Mouse (Mus musculus) heart, postnatal 0 days (tissue): ENCODE results near the gene Mrpl20. TPM values are rescaled to one million over a fixed set of nuclear protein-coding genes. Genes with fewer than 3 reads are reported as not detected.

Source experiments
- ATAC-seq: fragments of 200-750 bp; cut with Nextera tagmentation; 2 replicates; pipeline ENCODE4 v1.8.0; 2017; ENCODE audit warnings: low read depth, moderate number of reproducible peaks, moderate library complexity; ENCODE audit not compliant: insufficient read depth
- DNase-seq: peaks from one replicate; pipeline ENCODE4 v3.0.0-alpha.2; 2016; ENCODE audit warnings: low spot score
- H3K27ac ChIP-seq: fragments of 300-500 bp; sonication (generic); 2 replicates; pipeline ENCODE4 v1.5.1; 2014; ENCODE audit warnings: low read depth, mild to moderate bottlenecking
- H3K27me3 ChIP-seq: fragments of 300-500 bp; sonication (generic); 2 replicates; pipeline ENCODE4 v1.6.1; 2014; ENCODE audit warnings: low read length, mixed read lengths; ENCODE audit not compliant: control insufficient read depth, insufficient read depth
- H3K36me3 ChIP-seq: fragments of 300-500 bp; sonication (generic); replicated peaks from 2 replicates; pipeline ENCODE4 v1.6.1; 2014; ENCODE audit warnings: low read length, mixed read lengths; ENCODE audit not compliant: control insufficient read depth, insufficient read depth
- H3K4me1 ChIP-seq: fragments of 300-500 bp; sonication (generic); 2 replicates; pipeline ENCODE4 v1.6.1; 2014; ENCODE audit warnings: antibody characterized with exemption; ENCODE audit not compliant: control insufficient read depth, insufficient read depth
- H3K4me2 ChIP-seq: fragments of 300-500 bp; sonication (generic); 2 replicates; pipeline ENCODE4 v1.6.1; 2014; ENCODE audit warnings: low read depth, mild to moderate bottlenecking, low read length, moderate library complexity
- H3K4me3 ChIP-seq: fragments of 300-500 bp; sonication (generic); 2 replicates; pipeline ENCODE4 v1.5.1; 2014; ENCODE audit warnings: low read depth, low read length
- H3K9ac ChIP-seq: fragments of 300-500 bp; sonication (generic); replicated peaks from 2 replicates; pipeline ENCODE4 v1.6.1; 2014; ENCODE audit warnings: low read depth, low read length, mixed read lengths
- H3K9me3 ChIP-seq: fragments of 300-500 bp; sonication (generic); replicated peaks from 2 replicates; pipeline ENCODE4 v1.6.1; 2016; ENCODE audit warnings: low read length; ENCODE audit not compliant: control insufficient read depth
- CTCF ChIP-seq: IDR thresholded peaks from 2 replicates; pipeline ENCODE4 v1.5.1; 2016; ENCODE audit warnings: antibody characterized with exemption, control low read depth, low read depth
- EP300 ChIP-seq: IDR thresholded peaks from 2 replicates; pipeline ENCODE4 v1.6.1; 2016; ENCODE audit warnings: antibody characterized with exemption, low read depth
- WGBS: fragments of 180-500 bp; shearing (Covaris S2); extraction: QIAGEN DNeasy Blood & Tissue Kit; methylation state at CpG from one replicate; pipeline ENCODE4 v1.1.7; 2014; 5-methylcytosine and 5-hydroxymethylcytosine counted together
- microRNA-seq: library from miRNA; unstranded; fragments of <30 nt; microRNA quantifications from one replicate; pipeline ENCODE4, GENCODE M21; 2016
- polyA plus RNA-seq: library from polyadenylated mRNA; unstranded; fragments of >200 nt; fragmentation: Nextera tagmentation; extraction: Ambion mirVana; gene quantifications from 2 replicates; pipeline ENCODE4 v1.2.1, GENCODE M21; 2015
- total RNA-seq: library from RNA; depleted of rRNA; stranded (reverse); fragments of >200 nt; gene quantifications from 2 replicates; pipeline ENCODE4 v1.2.3, GENCODE M21; 2014; ENCODE audit warnings: low replicate concordance; rRNA removed

The Mrpl20 gene
- total and polyA plus RNA-seq, 2 experiments from 2014 or later: 91.4 to 207 TPM

- Histone ChIP-seq H3K36me3 (peaks cover 45% of the 10 kb centered on the region), H3K27me3 (no peaks in the 10 kb centered on the region), H3K4me2 (no peak overlapping the region), H3K4me3 (no peak overlapping the region), H3K9ac (no peak overlapping the region), H3K9me3 (no peaks in the 10 kb centered on the region), H3K4me1 (no peaks in the 10 kb centered on the region), H3K27ac (no peak overlapping the region)
- peak; percentile 58 for ATAC-seq
- TF ChIP-seq CTCF: no peak
- TF ChIP-seq EP300: peak; percentile 25; the same call in 1 of the 2 replicates
- peak; percentile 60 for DNase-seq
- WGBS: 19% methylated on average over 13 of the region's 13 CpGs
These were observed 56.6 kb downstream of the Mrpl20 start for GRCm38 (mm10) chr4:155859318-155859717.

Small RNA genes within 50 kb of the gene (microRNA-seq; reads per million reads assigned to microRNA genes)
- gene Gm27743: not detected

Other genes starting within 250 kb of the Mrpl20 start
- 48.0 and 52.7 TPM in 2 replicates for gene Nadk, start 240.5 kb upstream of the Mrpl20 start, total RNA-seq
- 36.0 and 37.4 TPM in 2 replicates for gene Nadk, start 240.5 kb upstream of the Mrpl20 start, polyA plus RNA-seq
- 11.8 and 14.4 TPM in 2 replicates for gene Slc35e2, start 201.5 kb upstream of the Mrpl20 start, total RNA-seq
- gene Slc35e2, start 201.5 kb upstream of the Mrpl20 start, polyA plus RNA-seq: 3.6 and 4.4 TPM in 2 replicates
- gene Cdk11b, start 178.0 kb upstream of the Mrpl20 start, total RNA-seq: 8.7 and 15.3 TPM in 2 replicates
- gene Cdk11b, start 178.0 kb upstream of the Mrpl20 start, polyA plus RNA-seq: 36.8 TPM in 2 replicates
- not detected in 2 replicates for gene Gm10563, start 157.5 kb upstream of the Mrpl20 start, total RNA-seq
- gene Gm10563, start 157.5 kb upstream of the Mrpl20 start, polyA plus RNA-seq: not detected in 2 replicates
- 66.6 and 76.6 TPM in 2 replicates for gene Mmp23, start 149.5 kb upstream of the Mrpl20 start, total RNA-seq
- 49.8 and 49.9 TPM in 2 replicates for gene Mmp23, start 149.5 kb upstream of the Mrpl20 start, polyA plus RNA-seq
- gene Mib2, start 133.7 kb upstream of the Mrpl20 start, total RNA-seq: 27.3 and 30.4 TPM in 2 replicates
- 9.9 and 12.1 TPM in 2 replicates for gene Mib2, start 133.7 kb upstream of the Mrpl20 start, polyA plus RNA-seq
- 4.1 and 9.7 TPM in 2 replicates for gene Fndc10, start 108.5 kb upstream of the Mrpl20 start, total RNA-seq
- gene Fndc10, start 108.5 kb upstream of the Mrpl20 start, polyA plus RNA-seq: 1.8 and 2.1 TPM in 2 replicates
- 83.6 and 95.7 TPM in 2 replicates for gene Ssu72, start 98.1 kb upstream of the Mrpl20 start, total RNA-seq
- 106 TPM in 2 replicates for gene Ssu72, start 98.1 kb upstream of the Mrpl20 start, polyA plus RNA-seq
- gene Tmem240, start 68.1 kb upstream of the Mrpl20 start, total RNA-seq: 0.57 and 1.7 TPM in 2 replicates
- gene Tmem240, start 68.1 kb upstream of the Mrpl20 start, polyA plus RNA-seq: 0.41 and 0.48 TPM in 2 replicates
- gene Atad3a, start 41.8 kb upstream of the Mrpl20 start, total RNA-seq: 123 and 128 TPM in 2 replicates
- gene Atad3a, start 41.8 kb upstream of the Mrpl20 start, polyA plus RNA-seq: 85.3 and 99.3 TPM in 2 replicates
- 15.5 and 20.0 TPM in 2 replicates for gene Vwa1, start 28.2 kb upstream of the Mrpl20 start, total RNA-seq
- gene Vwa1, start 28.2 kb upstream of the Mrpl20 start, polyA plus RNA-seq: 7.1 and 7.5 TPM in 2 replicates
- 3.4 and 4.2 TPM in 2 replicates for gene Tmem88b, start 17.0 kb upstream of the Mrpl20 start, total RNA-seq
- 2.5 and 2.9 TPM in 2 replicates for gene Tmem88b, start 17.0 kb upstream of the Mrpl20 start, polyA plus RNA-seq
- not detected in 2 replicates for gene Ankrd65, start 12.4 kb upstream of the Mrpl20 start, total RNA-seq
- 0.26 TPM in 1 of 2 replicates, not detected in the other for gene Ankrd65, start 12.4 kb upstream of the Mrpl20 start, polyA plus RNA-seq
- gene Ccnl2, start 9.6 kb downstream of the Mrpl20 start, total RNA-seq: 58.7 and 80.7 TPM in 2 replicates
- gene Ccnl2, start 9.6 kb downstream of the Mrpl20 start, polyA plus RNA-seq: 79.6 and 83.0 TPM in 2 replicates
- gene Aurkaip1, start 28.4 kb downstream of the Mrpl20 start, total RNA-seq: 122 and 146 TPM in 2 replicates
- gene Aurkaip1, start 28.4 kb downstream of the Mrpl20 start, polyA plus RNA-seq: 155 TPM in 2 replicates
- gene Mxra8, start 36.8 kb downstream of the Mrpl20 start, total RNA-seq: 99.5 and 113 TPM in 2 replicates
- 57.8 and 62.6 TPM in 2 replicates for gene Mxra8, start 36.8 kb downstream of the Mrpl20 start, polyA plus RNA-seq
- 49.5 and 76.4 TPM in 2 replicates for gene Dvl1, start 44.5 kb downstream of the Mrpl20 start, total RNA-seq
- 2.8 and 2.9 TPM in 2 replicates for gene Dvl1, start 44.5 kb downstream of the Mrpl20 start, polyA plus RNA-seq
- gene Tas1r3, start 60.5 kb downstream of the Mrpl20 start, total RNA-seq: 0.11 and 0.19 TPM in 2 replicates
- 0.04 and 0.05 TPM in 2 replicates for gene Tas1r3, start 60.5 kb downstream of the Mrpl20 start, polyA plus RNA-seq
- 9.8 and 11.8 TPM in 2 replicates for gene Cptp, start 66.6 kb downstream of the Mrpl20 start, total RNA-seq
- 7.0 and 7.2 TPM in 2 replicates for gene Cptp, start 66.6 kb downstream of the Mrpl20 start, polyA plus RNA-seq
- gene Ints11, start 66.7 kb downstream of the Mrpl20 start, total RNA-seq: 19.0 and 25.1 TPM in 2 replicates
- gene Ints11, start 66.7 kb downstream of the Mrpl20 start, polyA plus RNA-seq: 20.0 and 21.6 TPM in 2 replicates
- 31.3 and 33.9 TPM in 2 replicates for gene Pusl1, start 88.9 kb downstream of the Mrpl20 start, total RNA-seq
- gene Pusl1, start 88.9 kb downstream of the Mrpl20 start, polyA plus RNA-seq: 20.1 and 22.3 TPM in 2 replicates
- gene Acap3, start 88.9 kb downstream of the Mrpl20 start, total RNA-seq: 16.3 and 31.2 TPM in 2 replicates
- 5.8 and 6.4 TPM in 2 replicates for gene Acap3, start 88.9 kb downstream of the Mrpl20 start, polyA plus RNA-seq
- gene Ube2j2, start 141.0 kb downstream of the Mrpl20 start, total RNA-seq: 46.4 and 46.8 TPM in 2 replicates
- gene Ube2j2, start 141.0 kb downstream of the Mrpl20 start, polyA plus RNA-seq: 63.3 and 66.9 TPM in 2 replicates
- 42.5 and 51.4 TPM in 2 replicates for gene C1qtnf12, start 159.4 kb downstream of the Mrpl20 start, total RNA-seq
- 20.5 and 20.8 TPM in 2 replicates for gene C1qtnf12, start 159.4 kb downstream of the Mrpl20 start, polyA plus RNA-seq
- 3.9 and 11.2 TPM in 2 replicates for gene B3galt6, start 189.8 kb downstream of the Mrpl20 start, total RNA-seq
- 5.0 and 5.7 TPM in 2 replicates for gene B3galt6, start 189.8 kb downstream of the Mrpl20 start, polyA plus RNA-seq
- 88.4 and 114 TPM in 2 replicates for gene Sdf4, start 190.0 kb downstream of the Mrpl20 start, total RNA-seq
- 102 and 105 TPM in 2 replicates for gene Sdf4, start 190.0 kb downstream of the Mrpl20 start, polyA plus RNA-seq
- not detected in 2 replicates for gene Tnfrsf4, start 211.0 kb downstream of the Mrpl20 start, total RNA-seq
- 0.26 and 0.31 TPM in 2 replicates for gene Tnfrsf4, start 211.0 kb downstream of the Mrpl20 start, polyA plus RNA-seq
- gene Tnfrsf18, start 223.3 kb downstream of the Mrpl20 start, total RNA-seq: 2.2 TPM in 1 of 2 replicates, not detected in the other
- gene Tnfrsf18, start 223.3 kb downstream of the Mrpl20 start, polyA plus RNA-seq: 0.88 and 1.00 TPM in 2 replicates